Mouse (Mus musculus): ENCODE data around the gene Nr1h3. TPM values are rescaled to one million over a fixed set of nuclear protein-coding genes. Genes with fewer than 3 reads are reported as not detected.

The Nr1h3 gene
- polyA plus RNA-seq (2015; fragmentation: Illumina TruSeq; extraction: RNeasy Lipid Tissue Mini Kit (QIAGEN cat#74804); ENCODE audit: low read depth, low replicate concordance) = 4.3 TPM

GRCm38 (mm10) chr2:91202222-91202971, at the start of gene Nr1h3, which contains the start of gene Acp2:
Gene Nr1h3 (minus strand): TSS chr2:91202834.
Gene Acp2 (plus strand): TSS chr2:91202885.

GRCm38 (mm10) chr2:91236601-91237510, 34.2 kb upstream of the Nr1h3 start, which contains the start of gene Ddb2:
Gene Ddb2 (minus strand): TSS chr2:91236982.

GRCm38 (mm10) chr2:91183711-91184405, 18.8 kb downstream of the Nr1h3 start, which contains the start of gene Madd:
Gene Madd (minus strand): TSS chr2:91183837.

Other genes starting within 250 kb of the Nr1h3 start
- gene Rapsn, start 167.2 kb downstream of the Nr1h3 start, polyA plus RNA-seq (2015; fragmentation: Illumina TruSeq; extraction: RNeasy Lipid Tissue Mini Kit (QIAGEN cat#74804); ENCODE audit: low read depth, low replicate concordance) = 0.55 TPM
- gene Psmc3, start 148.8 kb downstream of the Nr1h3 start, polyA plus RNA-seq (2015; fragmentation: Illumina TruSeq; extraction: RNeasy Lipid Tissue Mini Kit (QIAGEN cat#74804); ENCODE audit: low read depth, low replicate concordance) = 244 TPM
- 28.8 TPM for gene Slc39a13, start 132.4 kb downstream of the Nr1h3 start, polyA plus RNA-seq (2015; fragmentation: Illumina TruSeq; extraction: RNeasy Lipid Tissue Mini Kit (QIAGEN cat#74804); ENCODE audit: low read depth, low replicate concordance)
- 3.6 TPM for gene Spi1, start 120.4 kb downstream of the Nr1h3 start, polyA plus RNA-seq (2015; fragmentation: Illumina TruSeq; extraction: RNeasy Lipid Tissue Mini Kit (QIAGEN cat#74804); ENCODE audit: low read depth, low replicate concordance)
- 0.30 TPM for gene Mybpc3, start 84.7 kb downstream of the Nr1h3 start, polyA plus RNA-seq (2015; fragmentation: Illumina TruSeq; extraction: RNeasy Lipid Tissue Mini Kit (QIAGEN cat#74804); ENCODE audit: low read depth, low replicate concordance)
- 106 TPM for gene Madd, start 19.0 kb downstream of the Nr1h3 start, polyA plus RNA-seq (2015; fragmentation: Illumina TruSeq; extraction: RNeasy Lipid Tissue Mini Kit (QIAGEN cat#74804); ENCODE audit: low read depth, low replicate concordance)
- gene Acp2, start 51 bp upstream of the Nr1h3 start, polyA plus RNA-seq (2015; fragmentation: Illumina TruSeq; extraction: RNeasy Lipid Tissue Mini Kit (QIAGEN cat#74804); ENCODE audit: low read depth, low replicate concordance) = 48.5 TPM
- 20.8 TPM for gene Ddb2, start 34.1 kb upstream of the Nr1h3 start, polyA plus RNA-seq (2015; fragmentation: Illumina TruSeq; extraction: RNeasy Lipid Tissue Mini Kit (QIAGEN cat#74804); ENCODE audit: low read depth, low replicate concordance)
- gene Pacsin3, start 53.1 kb upstream of the Nr1h3 start, polyA plus RNA-seq (2015; fragmentation: Illumina TruSeq; extraction: RNeasy Lipid Tissue Mini Kit (QIAGEN cat#74804); ENCODE audit: low read depth, low replicate concordance) = 46.7 TPM
- gene Arfgap2, start 62.1 kb upstream of the Nr1h3 start, polyA plus RNA-seq (2015; fragmentation: Illumina TruSeq; extraction: RNeasy Lipid Tissue Mini Kit (QIAGEN cat#74804); ENCODE audit: low read depth, low replicate concordance) = 60.7 TPM
- 114 TPM for gene 1110051M20Rik, start 241.9 kb upstream of the Nr1h3 start, polyA plus RNA-seq (2015; fragmentation: Illumina TruSeq; extraction: RNeasy Lipid Tissue Mini Kit (QIAGEN cat#74804); ENCODE audit: low read depth, low replicate concordance)

Data from brain, adult 10 weeks (tissue).